Comparison of ENCODE assay signal across 9 mouse cellular contexts in the genomic region with DNA sequence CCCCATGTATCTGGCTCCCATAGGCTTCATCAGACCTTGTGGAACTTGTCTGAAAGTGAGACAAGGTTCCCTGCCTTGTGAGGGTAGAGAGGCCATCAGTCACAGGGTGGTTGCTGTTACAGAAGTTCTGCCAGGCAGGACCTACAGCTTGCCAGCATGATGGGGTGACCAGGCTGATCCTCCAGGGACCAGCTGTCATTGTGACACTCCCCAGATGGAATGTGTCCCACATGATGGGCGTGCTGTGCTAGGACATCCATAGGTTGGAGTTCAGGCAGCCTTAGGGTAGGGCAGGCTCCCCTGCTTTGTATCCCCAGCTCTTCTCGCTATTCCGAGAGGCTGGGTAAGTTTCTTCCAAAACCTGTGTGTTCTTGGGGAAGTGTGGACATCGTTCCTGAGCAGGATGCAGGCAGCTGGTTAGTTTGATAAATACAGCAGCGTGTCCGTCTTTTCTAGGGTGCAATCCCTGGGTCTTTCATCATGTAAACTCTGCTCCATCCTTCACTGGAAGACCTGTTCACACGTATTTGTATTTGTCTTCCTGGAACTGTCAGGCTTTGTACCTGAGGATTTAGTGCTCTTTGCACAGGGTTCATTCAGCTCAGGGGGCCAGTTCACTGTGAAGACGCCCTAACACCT. TPM values are rescaled to one million over a fixed set of nuclear protein-coding genes. Genes with fewer than 3 reads are reported as not detected.
DNase-seq lines count a peak whose midpoint lies in the region; ATAC-seq and TF ChIP-seq lines count a peak whose summit lies in the region.
"Had no signal": no experiment of that assay in that cellular context is flagged by ENCODE, and none has a peak within 500 bp of the region (broad histone marks: within the 10 kb centered on the region; RNA-seq: fewer than 3 reads in every experiment).

No protein-coding gene starts in this region.

- no peak for TF ChIP-seq POLR2A in cerebellum, adult 2 months (IDR thresholded peaks at IDR 0.05; ENCODE audit: borderline replicate concordance, insufficient read depth, low read length)

- no peak for DNase-seq in cerebellum, adult 2 months
- DNase-seq in cerebellum, adult 9-11 months = no peak
- DNase-seq in neural tube, embryonic 11.5 days (ENCODE audit: low spot score) = no peak
- DNase-seq in neural tube, embryonic 10.5 days (ENCODE audit: extremely low spot score, low spot score) = no peak
- no peak for DNase-seq in urinary bladder, postnatal 36 days (ENCODE audit: low spot score in 2 of 2)
- DNase-seq in cerebellum, postnatal 14 days = no peak
- DNase-seq: layer of hippocampus, adult 9-11 months had no signal

- H3K36me3 ChIP-seq in neural tube, embryonic 11.5 days (ENCODE audit: control insufficient read depth, insufficient read depth, low read length) = peaks cover 2% of the 10 kb centered on the region; the same call in 1 of the 2 replicates
- no peaks in the 10 kb centered on the region for H3K36me3 ChIP-seq in limb, embryonic 15.5 days
- H3K36me3 ChIP-seq in stomach, embryonic 15.5 days = no peaks in the 10 kb centered on the region

- H3K9me3 ChIP-seq in neural tube, embryonic 11.5 days (ENCODE audit: control insufficient read depth, low read length) = no peaks in the 10 kb centered on the region
- no peaks in the 10 kb centered on the region for H3K9me3 ChIP-seq in limb, embryonic 15.5 days
- no peaks in the 10 kb centered on the region for H3K9me3 ChIP-seq in stomach, embryonic 15.5 days

- H3K4me1 ChIP-seq in cerebellum, adult 2 months (ENCODE audit: control insufficient read depth, insufficient read depth, low read length) = no peaks in the 10 kb centered on the region
- H3K4me1 ChIP-seq in neural tube, embryonic 11.5 days (ENCODE audit: control insufficient read depth, insufficient read depth, low read length) = peaks cover 23% of the 10 kb centered on the region
- H3K4me1 ChIP-seq in limb, embryonic 15.5 days = peaks cover 51% of the 10 kb centered on the region
- peaks cover 34% of the 10 kb centered on the region for H3K4me1 ChIP-seq in stomach, embryonic 15.5 days

- H3K27ac ChIP-seq in cerebellum, adult 2 months (ENCODE audit: insufficient read depth, low read length) = no peak overlapping the region
- H3K27ac ChIP-seq in neural tube, embryonic 11.5 days (ENCODE audit: low read depth, low read length) = no peak overlapping the region
- H3K27ac ChIP-seq in limb, embryonic 15.5 days = peak overlapping the region; percentile 86; the same call in 1 of the 2 replicates
- H3K27ac ChIP-seq in stomach, embryonic 15.5 days = peak overlapping the region; percentile 82

- H3K9ac ChIP-seq in neural tube, embryonic 11.5 days (ENCODE audit: low read length) = no peak overlapping the region
- 0 out of 2 replicates have a peak overlapping the region, but pooled peaks have one; percentile 71 for H3K9ac ChIP-seq in limb, embryonic 15.5 days
- H3K9ac ChIP-seq in stomach, embryonic 15.5 days = no peak overlapping the region

- H3K4me2 ChIP-seq in neural tube, embryonic 11.5 days (ENCODE audit: low read depth) = peak overlapping the region; percentile 95
- peak overlapping the region; percentile 97 for H3K4me2 ChIP-seq in limb, embryonic 15.5 days
- peak overlapping the region; percentile 96 for H3K4me2 ChIP-seq in stomach, embryonic 15.5 days

- TF ChIP-seq CTCF in cerebellum, adult 2 months (IDR thresholded peaks at IDR 0.05; ENCODE audit: borderline replicate concordance, insufficient read depth, low read depth, low read length) = no peak

- peak overlapping the region; percentile 6 for H3K4me3 ChIP-seq in cerebellum, adult 2 months (replicated peaks; ENCODE audit: insufficient read depth, low read depth, low read length)
- H3K4me3 ChIP-seq in neural tube, embryonic 11.5 days (ENCODE audit: low read depth, low read length) = peak overlapping the region; percentile 90; the same call in 1 of the 2 replicates
- H3K4me3 ChIP-seq in limb, embryonic 15.5 days = peak overlapping the region; percentile 73
- H3K4me3 ChIP-seq in stomach, embryonic 15.5 days (replicated peaks) = peak overlapping the region; percentile 78

- H3K27me3 ChIP-seq in cerebellum, adult 2 months (ENCODE audit: control insufficient read depth, insufficient read depth, low read length) = peaks cover 8% of the 10 kb centered on the region; the same call in 1 of the 2 replicates
- H3K27me3 ChIP-seq in neural tube, embryonic 11.5 days (ENCODE audit: control insufficient read depth, insufficient read depth, low read length) = peaks cover 11% of the 10 kb centered on the region; the same call in 1 of the 2 replicates
- H3K27me3 ChIP-seq in limb, embryonic 15.5 days = peaks cover 31% of the 10 kb centered on the region
- peaks cover 5% of the 10 kb centered on the region; the same call in 1 of the 2 replicates for H3K27me3 ChIP-seq in stomach, embryonic 15.5 days (replicated peaks)

- WGBS in cerebellum, adult 2 months = 16% methylated on average over 8 of the region's 8 CpGs
- WGBS in neural tube, embryonic 11.5 days = 6% methylated on average over 8 of the region's 8 CpGs
- 16% methylated on average over 8 of the region's 8 CpGs for WGBS in limb, embryonic 15.5 days
- 11% methylated on average over 8 of the region's 8 CpGs for WGBS in stomach, embryonic 15.5 days

- ATAC-seq in neural tube, embryonic 11.5 days (ENCODE audit: insufficient read depth, low FRiP score, low TSS enrichment) = no peak
- ATAC-seq in limb, embryonic 15.5 days (ENCODE audit: insufficient number of reproducible peaks, low FRiP score, low TSS enrichment, low read depth) = no peak
- ATAC-seq in stomach, embryonic 15.5 days (ENCODE audit: insufficient read depth, low FRiP score, low read depth) = no peak; the same call in 1 of the 2 replicates

RNA-seq across cellular contexts. Expression of gene Fgfr3, which starts 0.5 kb away (rescaled TPM):
- 128 and 147 TPM in 2 replicates for polyA plus RNA-seq in cerebellum, adult 2 months (2012; rRNA removed)
- polyA plus RNA-seq in neural tube, embryonic 11.5 days (2014; fragmentation: Nextera tagmentation; extraction: Ambion mirVana) = 61.3 and 72.0 TPM in 2 replicates
- 33.5 and 37.1 TPM in 2 replicates for polyA plus RNA-seq in limb, embryonic 15.5 days (2015; fragmentation: Nextera tagmentation; extraction: Ambion mirVana)
- polyA plus RNA-seq in stomach, embryonic 15.5 days (2015; fragmentation: Nextera tagmentation; extraction: Ambion mirVana) = 25.3 and 29.2 TPM in 2 replicates

Comparison
In these comparisons a context has a peak if more than half of its experiments do, and no peak if none do; other contexts are left out.
1. H3K27ac ChIP-seq: peak in limb, embryonic 15.5 days (single experiment) and stomach, embryonic 15.5 days (single experiment); none in cerebellum, adult 2 months (single experiment) and neural tube, embryonic 11.5 days (single experiment).
2. H3K4me3 ChIP-seq: peak in every context shown above with its lines; median percentile 90 in neural tube, embryonic 11.5 days; 78 in stomach, embryonic 15.5 days; 73 in limb, embryonic 15.5 days; 6 in cerebellum, adult 2 months.
3. Peak in every context shown above with its lines, with median percentiles within 50 percentile points of each other: H3K4me2 ChIP-seq.